Mouse (Mus musculus): ENCODE results near the gene Fez1. TPM values are rescaled to one million over a fixed set of nuclear protein-coding genes. Genes with fewer than 3 reads are reported as not detected.

Fez1 gene
- total RNA-seq, 1 experiment from 2014 or later = not detected

Other genes with a start within 250 kb of the Fez1 start
- gene Gm17689, start 239.2 kb upstream of the Fez1 start, total RNA-seq (2017) = not detected in 3 replicates
- gene A630095E13Rik, start 178.5 kb upstream of the Fez1 start, total RNA-seq (2017) = not detected in 3 replicates
- not detected in 3 replicates for gene Acrv1, start 128.6 kb upstream of the Fez1 start, total RNA-seq (2017)
- gene Chek1, start 94.8 kb upstream of the Fez1 start, total RNA-seq (2017) = 1.1 to 14.1 TPM (median 2.5 TPM) in 3 replicates
- 170 to 460 TPM (median 306 TPM) in 3 replicates for gene Stt3a, start 54.2 kb upstream of the Fez1 start, total RNA-seq (2017)
- 47.7 to 50.6 TPM (median 48.2 TPM) in 3 replicates for gene Ei24, start 24.5 kb upstream of the Fez1 start, total RNA-seq (2017)

Measured in monocyte, adult 5-6 weeks (primary cell).